Mouse (Mus musculus): Measurements from ENCODE around the gene Ankra2. TPM values are rescaled to one million over a fixed set of nuclear protein-coding genes. Genes with fewer than 3 reads are reported as not detected.

The Ankra2 gene
- polyA plus RNA-seq, 2 experiments, result 31.7 to 39.7 TPM

- DNase-seq (ENCODE audit: low spot score) (no peak), ATAC-seq (ENCODE audit: low FRiP score, low read depth) (no peak)
- no peak for TF ChIP-seq POLR2A (IDR thresholded peaks at IDR 0.05; ENCODE audit: borderline replicate concordance, extremely low read depth, insufficient read depth, insufficient read length)
- Histone ChIP-seq H3K27me3 (ENCODE audit: control insufficient read depth, insufficient read depth, low read length) (no peaks in the 10 kb centered on the region), H3K4me3 (replicated peaks; ENCODE audit: low read length) (no peak overlapping the region), H3K36me3 (ENCODE audit: control insufficient read depth, insufficient read depth, low read length) (peaks cover 56% of the 10 kb centered on the region), H3K4me1 (ENCODE audit: control insufficient read depth, insufficient read depth, low read length) (peaks cover 11% of the 10 kb centered on the region), H3K9ac (ENCODE audit: low read depth, low read length, severe bottlenecking) (no peak overlapping the region), H3K4me2 (replicated peaks; ENCODE audit: low read depth, low read length, severe bottlenecking) (no peak overlapping the region), H3K9me3 (ENCODE audit: control insufficient read depth, low read length) (no peaks in the 10 kb centered on the region), H3K27ac (replicated peaks; ENCODE audit: low read depth, low read length) (no peak overlapping the region)
- 82% methylated on average over 7 of the region's 7 CpGs for WGBS
These were observed 50.8 kb downstream of the Ankra2 start for GRCm38 (mm10) chr13:98313631-98314030.

GRCm38 (mm10) chr13:98315124-98315523 lies 52.2 kb downstream of the Ankra2 start:
- H3K9ac ChIP-seq (ENCODE audit: low read depth, low read length, severe bottlenecking), result no peak overlapping the region

GRCm38 (mm10) chr13:98316140-98316479 lies 53.2 kb downstream of the Ankra2 start:
- Histone ChIP-seq H3K9ac (ENCODE audit: low read depth, low read length, severe bottlenecking) (peak overlapping the region; percentile 98), H3K36me3 (ENCODE audit: control insufficient read depth, insufficient read depth, low read length) (peaks cover 34% of the 10 kb centered on the region), H3K4me3 (replicated peaks; ENCODE audit: low read length) (peak overlapping the region; percentile 99), H3K9me3 (ENCODE audit: control insufficient read depth, low read length) (no peaks in the 10 kb centered on the region), H3K27me3 (ENCODE audit: control insufficient read depth, insufficient read depth, low read length) (no peaks in the 10 kb centered on the region), H3K27ac (replicated peaks; ENCODE audit: low read depth, low read length) (peak overlapping the region; percentile 95), H3K4me1 (ENCODE audit: control insufficient read depth, insufficient read depth, low read length) (peaks cover 11% of the 10 kb centered on the region), H3K4me2 (replicated peaks; ENCODE audit: low read depth, low read length, severe bottlenecking) (peak overlapping the region; percentile 79)
- TF ChIP-seq POLR2A (IDR thresholded peaks at IDR 0.05; ENCODE audit: borderline replicate concordance, extremely low read depth, insufficient read depth, insufficient read length), result no peak
- WGBS, result under 1% methylated on average over 16 of the region's 17 CpGs
- ATAC-seq (ENCODE audit: low FRiP score, low read depth) (no peak), DNase-seq (ENCODE audit: low spot score) (peak; percentile 20)

More at GRCm38 (mm10) chr13:98315124-98315523, 52.2 kb downstream of the Ankra2 start:
- Histone ChIP-seq H3K27me3 (ENCODE audit: control insufficient read depth, insufficient read depth, low read length) (no peaks in the 10 kb centered on the region), H3K9me3 (ENCODE audit: control insufficient read depth, low read length) (no peaks in the 10 kb centered on the region), H3K27ac (replicated peaks; ENCODE audit: low read depth, low read length) (no peak overlapping the region), H3K4me3 (replicated peaks; ENCODE audit: low read length) (peak overlapping the region; percentile 99), H3K4me2 (replicated peaks; ENCODE audit: low read depth, low read length, severe bottlenecking) (peak overlapping the region; percentile 79), H3K36me3 (ENCODE audit: control insufficient read depth, insufficient read depth, low read length) (peaks cover 44% of the 10 kb centered on the region), H3K4me1 (ENCODE audit: control insufficient read depth, insufficient read depth, low read length) (peaks cover 11% of the 10 kb centered on the region)
- 57% methylated on average over 4 of the region's 4 CpGs for WGBS
- DNase-seq (ENCODE audit: low spot score) (no peak), ATAC-seq (ENCODE audit: low FRiP score, low read depth) (no peak)
- TF ChIP-seq POLR2A (IDR thresholded peaks at IDR 0.05; ENCODE audit: borderline replicate concordance, extremely low read depth, insufficient read depth, insufficient read length), result no peak

- peaks cover 11% of the 10 kb centered on the region for H3K4me1 ChIP-seq (ENCODE audit: control insufficient read depth, insufficient read depth, low read length)
- WGBS, result under 1% methylated on average over 78 of the region's 90 CpGs
- peak within 1 kb of the TSS; percentile 99 for H3K4me3 ChIP-seq (replicated peaks; ENCODE audit: low read length)
- H3K9ac ChIP-seq (ENCODE audit: low read depth, low read length, severe bottlenecking), result peak within 1 kb of the TSS; percentile 98
- peak within 1 kb of the TSS; percentile 79 for H3K4me2 ChIP-seq (replicated peaks; ENCODE audit: low read depth, low read length, severe bottlenecking)
- DNase-seq (ENCODE audit: low spot score) (peak; percentile 96), ATAC-seq (ENCODE audit: low FRiP score, low read depth) (peak; percentile 92)
- peaks cover 28% of the 10 kb centered on the region for H3K36me3 ChIP-seq (ENCODE audit: control insufficient read depth, insufficient read depth, low read length)
- H3K27ac ChIP-seq (replicated peaks; ENCODE audit: low read depth, low read length), result peak within 1 kb of the TSS; percentile 95
- no peaks in the 10 kb centered on the region for H3K9me3 ChIP-seq (ENCODE audit: control insufficient read depth, low read length)
- TF ChIP-seq POLR2A (IDR thresholded peaks at IDR 0.05; ENCODE audit: borderline replicate concordance, extremely low read depth, insufficient read depth, insufficient read length), result no peak
- H3K27me3 ChIP-seq (ENCODE audit: control insufficient read depth, insufficient read depth, low read length), result no peaks in the 10 kb centered on the region
These were observed 53.8 kb downstream of the Ankra2 start, which contains the start of gene Btf3 for GRCm38 (mm10) chr13:98316480-98317245. Gene Btf3 (minus strand): TSS chr13:98317006.

- 3% methylated on average over 16 of the region's 16 CpGs for WGBS
These were observed 54.4 kb downstream of the Ankra2 start for GRCm38 (mm10) chr13:98317246-98317677.

More at GRCm38 (mm10) chr13:98317246-98317677, 54.4 kb downstream of the Ankra2 start:
- Histone ChIP-seq H3K36me3 (ENCODE audit: control insufficient read depth, insufficient read depth, low read length) (peaks cover 22% of the 10 kb centered on the region), H3K9me3 (ENCODE audit: control insufficient read depth, low read length) (no peaks in the 10 kb centered on the region), H3K4me1 (ENCODE audit: control insufficient read depth, insufficient read depth, low read length) (peaks cover 11% of the 10 kb centered on the region), H3K4me2 (replicated peaks; ENCODE audit: low read depth, low read length, severe bottlenecking) (peak overlapping the region; percentile 75), H3K9ac (ENCODE audit: low read depth, low read length, severe bottlenecking) (peak overlapping the region; percentile 98), H3K27ac (replicated peaks; ENCODE audit: low read depth, low read length) (peak overlapping the region; percentile 80), H3K27me3 (ENCODE audit: control insufficient read depth, insufficient read depth, low read length) (no peaks in the 10 kb centered on the region), H3K4me3 (replicated peaks; ENCODE audit: low read length) (peak overlapping the region; percentile 99)
- DNase-seq (ENCODE audit: low spot score) (no peak), ATAC-seq (ENCODE audit: low FRiP score, low read depth) (no peak)
- no peak for TF ChIP-seq POLR2A (IDR thresholded peaks at IDR 0.05; ENCODE audit: borderline replicate concordance, extremely low read depth, insufficient read depth, insufficient read length)
